Mouse (Mus musculus) stomach, adult 2 months (tissue): ENCODE data around the gene Ms4a6d. TPM values are rescaled to one million over a fixed set of nuclear protein-coding genes. Genes with fewer than 3 reads are reported as not detected.

Experiments
- polyA plus RNA-seq: library from polyadenylated mRNA; depleted of rRNA; stranded (reverse); fragments of >200 nt; gene quantifications from 2 replicates; pipeline ENCODE4 v1.2.3, GENCODE M21; 2012; rRNA removed

The Ms4a6d gene
- polyA plus RNA-seq, result 0.17 and 0.59 TPM in 2 replicates

GRCm38 (mm10) chr19:11604603-11605002 is at the start of gene Ms4a6d:
TSS of gene Ms4a6d (minus strand) at chr19:11604849.

GRCm38 (mm10) chr19:11640732-11641131 is 36.1 kb upstream of the Ms4a6d start, which contains the start of gene Ms4a3:
TSS of gene Ms4a3 (minus strand) at chr19:11640851.

GRCm38 (mm10) chr19:11623551-11623950 is 18.9 kb upstream of the Ms4a6d start, which contains the start of gene Ms4a2:
TSS of gene Ms4a2 (minus strand) at chr19:11623719.

Other genes starting within 250 kb of the Ms4a6d start
- gene Ms4a4a, start 229.3 kb downstream of the Ms4a6d start, polyA plus RNA-seq, result 0.15 TPM in 1 of 2 replicates, not detected in the other
- 0.12 TPM in 1 of 2 replicates, not detected in the other for gene Ms4a4c, start 200.1 kb downstream of the Ms4a6d start, polyA plus RNA-seq
- gene Ms4a4b, start 161.3 kb downstream of the Ms4a6d start, polyA plus RNA-seq, result 0.02 and 0.06 TPM in 2 replicates
- 0.50 and 0.77 TPM in 2 replicates for gene Ms4a6c, start 135.5 kb downstream of the Ms4a6d start, polyA plus RNA-seq
- gene Gm8369, start 118.9 kb downstream of the Ms4a6d start, polyA plus RNA-seq, result 0.10 TPM in 1 of 2 replicates, not detected in the other
- gene Ms4a6b, start 88.3 kb downstream of the Ms4a6d start, polyA plus RNA-seq, result 0.23 and 0.65 TPM in 2 replicates
- gene Ms4a4d, start 68.0 kb downstream of the Ms4a6d start, polyA plus RNA-seq, result 7.7 and 10.7 TPM in 2 replicates
- 0.06 TPM in 1 of 2 replicates, not detected in the other for gene Ms4a2, start 18.9 kb upstream of the Ms4a6d start, polyA plus RNA-seq
- not detected in 2 replicates for gene Ms4a3, start 36.0 kb upstream of the Ms4a6d start, polyA plus RNA-seq
- gene Oosp2, start 55.7 kb upstream of the Ms4a6d start, polyA plus RNA-seq, result not detected in 2 replicates
- gene Oosp1, start 86.3 kb upstream of the Ms4a6d start, polyA plus RNA-seq, result not detected in 2 replicates
- gene Oosp3, start 92.2 kb upstream of the Ms4a6d start, polyA plus RNA-seq, result not detected in 2 replicates
- 631 and 840 TPM in 2 replicates for gene Gif, start 142.7 kb upstream of the Ms4a6d start, polyA plus RNA-seq
- 3.0 and 4.0 TPM in 2 replicates for gene Mrpl16, start 165.5 kb upstream of the Ms4a6d start, polyA plus RNA-seq
- gene Stx3, start 214.6 kb upstream of the Ms4a6d start, polyA plus RNA-seq, result 7.2 and 10.5 TPM in 2 replicates
- not detected in 2 replicates for gene Olfr1417, start 234.4 kb upstream of the Ms4a6d start, polyA plus RNA-seq